In genomic region chr12:41044493-41045132, GRCm38 (mm10) we compare ENCODE assay signal across 23 mouse cellular contexts. TPM values are rescaled to one million over a fixed set of nuclear protein-coding genes. Genes with fewer than 3 reads are reported as not detected.
DNase-seq lines count a peak whose midpoint lies in the region; ATAC-seq and TF ChIP-seq lines count a peak whose summit lies in the region.
"Had no signal": no experiment of that assay in that cellular context is flagged by ENCODE, and none has a peak within 500 bp of the region (broad histone marks: within the 10 kb centered on the region; RNA-seq: fewer than 3 reads in every experiment).

No protein-coding gene starts in this region.

- no peak for TF ChIP-seq CTCF in liver, adult 2 months (IDR thresholded peaks at IDR 0.05; ENCODE audit: low read depth, low read length)
- TF ChIP-seq CTCF in thymus, adult 2 months (IDR thresholded peaks at IDR 0.05; ENCODE audit: borderline replicate concordance, control insufficient read depth, extremely low read depth, insufficient read depth, low read length, poor library complexity) = no peak

- no peak for ATAC-seq in liver, embryonic 11.5 days (replicated peaks; ENCODE audit: low FRiP score)
- ATAC-seq: forebrain, embryonic 14.5 days; hindbrain, postnatal 0 days had no signal

- H3K27ac ChIP-seq in liver, adult 2 months (replicated peaks; ENCODE audit: insufficient read depth, low read depth, low read length) = peak overlapping the region; percentile 100
- H3K27ac ChIP-seq in liver, embryonic 11.5 days (ENCODE audit: low read depth, low read length) = no peak overlapping the region
- peak overlapping the region; percentile 70 for H3K27ac ChIP-seq in brown adipose tissue, adult 24 weeks (replicated peaks; ENCODE audit: low read depth, low read length)
- H3K27ac ChIP-seq in hindbrain, embryonic 10.5 days = no peak overlapping the region
- H3K27ac ChIP-seq in thymus, adult 2 months (ENCODE audit: control insufficient read depth, insufficient read depth, low read length) = no peak overlapping the region
- H3K27ac ChIP-seq: embryonic facial prominence, embryonic 15.5 days; forebrain, embryonic 10.5 days; gastrocnemius, adult 2 months; heart, embryonic 13.5 days; hindbrain, embryonic 13.5 days; hindbrain, postnatal 0 days had no signal

- no peaks in the 10 kb centered on the region; the same call in 1 of the 2 replicates for H3K36me3 ChIP-seq in liver, adult 2 months (ENCODE audit: control insufficient read depth, insufficient read depth, low read length)
- H3K36me3 ChIP-seq in liver, embryonic 11.5 days (ENCODE audit: control insufficient read depth, insufficient read depth, low read length) = no peaks in the 10 kb centered on the region
- no peaks in the 10 kb centered on the region for H3K36me3 ChIP-seq in hindbrain, embryonic 10.5 days
- H3K36me3 ChIP-seq in thymus, adult 2 months (ENCODE audit: control insufficient read depth, insufficient read depth, low read length) = no peaks in the 10 kb centered on the region
- H3K36me3 ChIP-seq: embryonic facial prominence, embryonic 15.5 days; forebrain, embryonic 10.5 days; heart, embryonic 13.5 days; hindbrain, embryonic 13.5 days had no signal

- peak; percentile 95 for DNase-seq in liver, adult 2 months (ENCODE audit: extremely low read depth, low read depth, low spot score)
- no peak for DNase-seq in liver, embryonic 11.5 days (ENCODE audit: low spot score)
- DNase-seq in CD4-positive, CD25-positive, alpha-beta regulatory T cell, adult 2 months (ENCODE audit: low read depth, low spot score) = peak; percentile 13
- DNase-seq in hindbrain, embryonic 10.5 days (ENCODE audit: low spot score) = no peak
- DNase-seq in yolk sac, embryonic 10.5 days (ENCODE audit: low spot score) = no peak
- no peak for DNase-seq in thymus, adult 2 months
- DNase-seq: adrenal gland, postnatal 36 days; cerebellum, adult 11 months; cerebellum, adult 8-10 months; cerebellum, postnatal 14 days; embryo, embryonic 11 days; gastrocnemius, adult 2 months; gastrocnemius, postnatal 25 days; heart, adult 11 months; heart, postnatal 36 days had no signal

- H3K27me3 ChIP-seq in liver, adult 2 months (ENCODE audit: control insufficient read depth, insufficient read depth, low read length) = no peaks in the 10 kb centered on the region
- H3K27me3 ChIP-seq in liver, embryonic 11.5 days (replicated peaks; ENCODE audit: control insufficient read depth, insufficient read depth, low read length) = no peaks in the 10 kb centered on the region
- H3K27me3 ChIP-seq in hindbrain, embryonic 10.5 days (ENCODE audit: insufficient read depth, poor library complexity, severe bottlenecking) = no peaks in the 10 kb centered on the region
- no peaks in the 10 kb centered on the region for H3K27me3 ChIP-seq in thymus, adult 2 months (ENCODE audit: control insufficient read depth, insufficient read depth, low read length)
- H3K27me3 ChIP-seq: embryonic facial prominence, embryonic 15.5 days; heart, embryonic 13.5 days; hindbrain, embryonic 13.5 days had no signal

- H3K4me1 ChIP-seq in liver, adult 2 months (ENCODE audit: control insufficient read depth, insufficient read depth, low read length) = no peaks in the 10 kb centered on the region; the same call in 1 of the 2 replicates
- no peaks in the 10 kb centered on the region for H3K4me1 ChIP-seq in liver, embryonic 11.5 days (replicated peaks; ENCODE audit: control insufficient read depth, insufficient read depth, low read length)
- no peaks in the 10 kb centered on the region for H3K4me1 ChIP-seq in brown adipose tissue, adult 24 weeks (ENCODE audit: control insufficient read depth, insufficient read depth, insufficient read length, low read length)
- H3K4me1 ChIP-seq in hindbrain, embryonic 10.5 days (replicated peaks) = no peaks in the 10 kb centered on the region
- H3K4me1 ChIP-seq in thymus, adult 2 months (replicated peaks; ENCODE audit: control insufficient read depth, insufficient read depth, low read length) = no peaks in the 10 kb centered on the region
- H3K4me1 ChIP-seq: embryonic facial prominence, embryonic 15.5 days; forebrain, embryonic 10.5 days; heart, embryonic 13.5 days; hindbrain, embryonic 13.5 days had no signal

- H3K9ac ChIP-seq in liver, adult 2 months (ENCODE audit: low read depth, low read length) = peak overlapping the region; percentile 79
- H3K9ac ChIP-seq in liver, embryonic 11.5 days (ENCODE audit: low read depth, low read length) = no peak overlapping the region
- H3K9ac ChIP-seq: embryonic facial prominence, embryonic 15.5 days; heart, embryonic 13.5 days; hindbrain, embryonic 13.5 days had no signal

- WGBS in liver, adult 2 months = 39% methylated on average over 12 of the region's 12 CpGs
- WGBS in liver, embryonic 11.5 days = 85% methylated on average over 12 of the region's 12 CpGs
- 86% methylated on average over 12 of the region's 12 CpGs for WGBS in hindbrain, embryonic 10.5 days
- WGBS in thymus, adult 2 months = 80% methylated on average over 12 of the region's 12 CpGs

- H3K4me2 ChIP-seq in liver, embryonic 11.5 days = no peak overlapping the region
- H3K4me2 ChIP-seq: embryonic facial prominence, embryonic 15.5 days; heart, embryonic 13.5 days; hindbrain, embryonic 13.5 days had no signal

- H3K79me2 ChIP-seq in liver, adult 2 months (ENCODE audit: control insufficient read depth, insufficient read depth, low read length) = peaks cover 10% of the 10 kb centered on the region; the same call in 1 of the 2 replicates

- TF ChIP-seq POLR2A in liver, adult 2 months (IDR thresholded peaks at IDR 0.05; ENCODE audit: extremely low read depth, insufficient read depth, low read length) = no peak
- TF ChIP-seq POLR2A in thymus, adult 2 months (IDR thresholded peaks at IDR 0.05; ENCODE audit: control insufficient read depth, extremely low read depth, insufficient read depth, low read length, poor library complexity) = no peak

- H3K9me3 ChIP-seq in liver, embryonic 11.5 days (ENCODE audit: control insufficient read depth, low read length) = no peaks in the 10 kb centered on the region
- no peaks in the 10 kb centered on the region for H3K9me3 ChIP-seq in hindbrain, embryonic 10.5 days
- H3K9me3 ChIP-seq: embryonic facial prominence, embryonic 15.5 days; forebrain, embryonic 10.5 days; heart, embryonic 13.5 days; hindbrain, embryonic 13.5 days had no signal

- H3K4me3 ChIP-seq in liver, adult 2 months (ENCODE audit: insufficient read depth, low read depth, low read length) = no peak overlapping the region; the same call in 1 of the 2 replicates
- H3K4me3 ChIP-seq in liver, embryonic 11.5 days (ENCODE audit: low read depth, low read length) = no peak overlapping the region
- H3K4me3 ChIP-seq in brown adipose tissue, adult 24 weeks (ENCODE audit: insufficient read depth, low read depth, low read length) = no peak overlapping the region
- H3K4me3 ChIP-seq in hindbrain, embryonic 10.5 days = no peak overlapping the region
- no peak overlapping the region for H3K4me3 ChIP-seq in thymus, adult 2 months (ENCODE audit: control insufficient read depth, insufficient read depth, low read length)
- H3K4me3 ChIP-seq: embryonic facial prominence, embryonic 15.5 days; erythroblast, embryonic 14.5 days; forebrain, embryonic 10.5 days; gastrocnemius, adult 2 months; heart, embryonic 13.5 days; hindbrain, embryonic 13.5 days had no signal

RNA-seq across cellular contexts. Expression of gene Immp2l, which starts 20.7 kb away (rescaled TPM):
- 78.5 and 133 TPM in 2 replicates for total RNA-seq in liver, adult 2 months (2014; rRNA removed)
- polyA plus RNA-seq in liver, adult 2 months (2012; rRNA removed) = 31.5 and 35.8 TPM in 2 replicates
- 12.3 and 15.6 TPM in 2 replicates for polyA plus RNA-seq in liver, embryonic 11.5 days (2014; fragmentation: Nextera tagmentation; extraction: Ambion mirVana)
- polyA plus RNA-seq in brown adipose tissue, adult 24 weeks (2012; ENCODE audit: insufficient read depth, insufficient read length, missing spikeins) = 129 and 204 TPM in 2 replicates
- 6.9 and 9.2 TPM in 2 replicates for polyA plus RNA-seq in hindbrain, embryonic 10.5 days (2016; fragmentation: Nextera tagmentation; extraction: Ambion mirVana)
- 2.4 and 6.3 TPM in 2 replicates for polyA plus RNA-seq in thymus, adult 2 months (2012; rRNA removed)

Comparison
In these comparisons a context has a peak if more than half of its experiments do, and no peak if none do; other contexts are left out.
1. DNase-seq: peak in liver, adult 2 months (single experiment) and CD4-positive, CD25-positive, alpha-beta regulatory T cell, adult 2 months (single experiment); none in liver, embryonic 11.5 days (single experiment), hindbrain, embryonic 10.5 days (single experiment), yolk sac, embryonic 10.5 days (single experiment) and thymus, adult 2 months (single experiment).
2. H3K27ac ChIP-seq: peak in liver, adult 2 months (single experiment) and brown adipose tissue, adult 24 weeks (single experiment); none in liver, embryonic 11.5 days (single experiment), hindbrain, embryonic 10.5 days (single experiment) and thymus, adult 2 months (single experiment).